Mouse (Mus musculus) limb, embryonic 11.5 days (tissue): ENCODE measurements around the gene Zfp143. TPM values are rescaled to one million over a fixed set of nuclear protein-coding genes. Genes with fewer than 3 reads are reported as not detected.

Experiments used
- ATAC-seq: fragments of 200-750 bp; cut with Nextera tagmentation; 2 replicates; pipeline ENCODE4 v1.8.0; 2017; ENCODE audit warnings: low read depth; ENCODE audit not compliant: insufficient number of reproducible peaks, low FRiP score, low TSS enrichment
- DNase-seq: peaks from one replicate; pipeline ENCODE4 v3.0.0-alpha.2; 2015; ENCODE audit warnings: low spot score
- H3K27ac ChIP-seq: fragments of 300-500 bp; sonication (generic); replicated peaks from 2 replicates; pipeline ENCODE4 v1.5.1; 2014; ENCODE audit warnings: low read depth, mild to moderate bottlenecking, low read length
- H3K27me3 ChIP-seq: fragments of 300-500 bp; sonication (generic); 2 replicates; pipeline ENCODE4 v1.6.1; 2014; ENCODE audit warnings: mild to moderate bottlenecking, low read length, mixed read lengths; ENCODE audit not compliant: control insufficient read depth, insufficient read depth
- H3K36me3 ChIP-seq: fragments of 300-500 bp; sonication (generic); 2 replicates; pipeline ENCODE4 v1.6.1; 2014; ENCODE audit warnings: mild to moderate bottlenecking, low read length, moderate library complexity, mixed read lengths; ENCODE audit not compliant: control insufficient read depth, insufficient read depth
- H3K4me1 ChIP-seq: fragments of 300-500 bp; sonication (generic); 2 replicates; pipeline ENCODE4 v1.6.1; 2014; ENCODE audit warnings: low read length, mixed read lengths; ENCODE audit not compliant: control insufficient read depth, insufficient read depth
- H3K4me2 ChIP-seq: fragments of 300-500 bp; sonication (generic); 2 replicates; pipeline ENCODE4 v1.6.1; 2014; ENCODE audit warnings: low read depth, mild to moderate bottlenecking, moderate library complexity; ENCODE audit not compliant: severe bottlenecking
- H3K4me3 ChIP-seq: fragments of 300-500 bp; sonication (generic); 2 replicates; pipeline ENCODE4 v1.5.1; 2014; ENCODE audit warnings: low read depth, low read length
- H3K9ac ChIP-seq: fragments of 300-500 bp; sonication (generic); 2 replicates; pipeline ENCODE4 v1.6.1; 2014; ENCODE audit warnings: mild to moderate bottlenecking, low read length
- H3K9me3 ChIP-seq: fragments of 300-500 bp; sonication (generic); 2 replicates; pipeline ENCODE4 v1.6.1; 2016; ENCODE audit warnings: low read length; ENCODE audit not compliant: control insufficient read depth
- WGBS: fragments of 180-500 bp; shearing (Covaris S2); extraction: QIAGEN DNeasy Blood & Tissue Kit; methylation state at CpG from one replicate; pipeline ENCODE4 v1.1.7; 2014; 5-methylcytosine and 5-hydroxymethylcytosine counted together
- polyA plus RNA-seq: library from polyadenylated mRNA; unstranded; fragments of >200 nt; fragmentation: Nextera tagmentation; extraction: Ambion mirVana; gene quantifications from 2 replicates; pipeline ENCODE4 v1.2.1, GENCODE M21; 2014

Zfp143 gene
- polyA plus RNA-seq: 25.5 and 27.0 TPM in 2 replicates

- Histone ChIP-seq H3K9me3 (no peaks in the 10 kb centered on the region), H3K27ac (peak within 1 kb of the TSS; percentile 100), H3K36me3 (peaks cover 6% of the 10 kb centered on the region), H3K4me1 (no peaks in the 10 kb centered on the region), H3K4me2 (peak within 1 kb of the TSS; percentile 69), H3K27me3 (no peaks in the 10 kb centered on the region), H3K9ac (peak within 1 kb of the TSS; percentile 99), H3K4me3 (peak within 1 kb of the TSS; percentile 87)
- WGBS: 0% methylated on average over 34 of the region's 34 CpGs
- DNase-seq: peak; percentile 100
- peak; percentile 99 for ATAC-seq
Measured at GRCm38 (mm10) chr7:110061199-110061751, at the start of gene Zfp143. Gene Zfp143, plus strand, starts transcription at chr7:110061217.

- DNase-seq (no peak), ATAC-seq (no peak)
- Histone ChIP-seq H3K36me3 (no peaks in the 10 kb centered on the region), H3K4me3 (no peak overlapping the region), H3K9me3 (no peaks in the 10 kb centered on the region), H3K27ac (no peak overlapping the region), H3K4me2 (no peak overlapping the region), H3K4me1 (no peaks in the 10 kb centered on the region), H3K27me3 (no peaks in the 10 kb centered on the region), H3K9ac (no peak overlapping the region)
- 52% methylated on average over 1 of the region's 1 CpGs for WGBS
Measured at GRCm38 (mm10) chr7:110011417-110011816, 49.6 kb upstream of the Zfp143 start.

GRCm38 (mm10) chr7:110014272-110014671 lies 46.7 kb upstream of the Zfp143 start:
- DNase-seq (no peak), ATAC-seq (no peak)
- H3K36me3 ChIP-seq: no peaks in the 10 kb centered on the region
- no peak overlapping the region for H3K9ac ChIP-seq
- no peaks in the 10 kb centered on the region for H3K27me3 ChIP-seq
- H3K4me3 ChIP-seq: no peak overlapping the region
- no peaks in the 10 kb centered on the region for H3K9me3 ChIP-seq
- 84% methylated on average over 5 of the region's 5 CpGs for WGBS
- no peak overlapping the region for H3K27ac ChIP-seq
- H3K4me1 ChIP-seq: 0 out of 2 replicates have a peak, but pooled peaks cover 3% of the 10 kb centered on the region
- H3K4me2 ChIP-seq: no peak overlapping the region

- WGBS: under 1% methylated on average over 48 of the region's 48 CpGs
- DNase-seq (peak; percentile 96), ATAC-seq (peak; percentile 97)
- peak within 1 kb of the TSS; percentile 85 for H3K27ac ChIP-seq
- no peaks in the 10 kb centered on the region for H3K36me3 ChIP-seq
- no peaks in the 10 kb centered on the region for H3K27me3 ChIP-seq
- H3K9ac ChIP-seq: peak within 1 kb of the TSS; percentile 98
- H3K4me1 ChIP-seq: 0 out of 2 replicates have a peak, but pooled peaks cover 3% of the 10 kb centered on the region
- peak within 1 kb of the TSS; percentile 99 for H3K4me3 ChIP-seq
- no peaks in the 10 kb centered on the region for H3K9me3 ChIP-seq
- peak within 1 kb of the TSS; percentile 79 for H3K4me2 ChIP-seq
Measured at GRCm38 (mm10) chr7:110018117-110018630, 42.8 kb upstream of the Zfp143 start, which contains the start of gene Ipo7. Gene Ipo7, plus strand, starts transcription at chr7:110018274.

GRCm38 (mm10) chr7:110018631-110019482 lies 42.2 kb upstream of the Zfp143 start:
- Histone ChIP-seq H3K9me3 (no peaks in the 10 kb centered on the region), H3K27ac (peak overlapping the region; percentile 85), H3K4me3 (peak overlapping the region; percentile 99), H3K9ac (peak overlapping the region; percentile 98), H3K4me1 (0 out of 2 replicates have a peak, but pooled peaks cover 3% of the 10 kb centered on the region), H3K27me3 (no peaks in the 10 kb centered on the region), H3K36me3 (no peaks in the 10 kb centered on the region), H3K4me2 (peak overlapping the region; percentile 79)
- ATAC-seq (peak; percentile 70), DNase-seq (no peak)
- under 1% methylated on average over 41 of the region's 42 CpGs for WGBS

GRCm38 (mm10) chr7:110023553-110023952 lies 37.5 kb upstream of the Zfp143 start:
- Histone ChIP-seq H3K4me3 (no peak overlapping the region), H3K4me2 (no peak overlapping the region), H3K36me3 (no peaks in the 10 kb centered on the region), H3K9me3 (0 out of 2 replicates have a peak, but pooled peaks cover 2% of the 10 kb centered on the region), H3K9ac (no peak overlapping the region), H3K27me3 (no peaks in the 10 kb centered on the region), H3K27ac (no peak overlapping the region), H3K4me1 (0 out of 2 replicates have a peak, but pooled peaks cover 3% of the 10 kb centered on the region)
- DNase-seq (no peak), ATAC-seq (no peak)
- 83% methylated on average over 1 of the region's 1 CpGs for WGBS

GRCm38 (mm10) chr7:110026594-110026993 lies 34.4 kb upstream of the Zfp143 start:
- no peak overlapping the region for H3K4me2 ChIP-seq
- 0 out of 2 replicates have a peak, but pooled peaks cover 2% of the 10 kb centered on the region for H3K9me3 ChIP-seq
- WGBS: 80% methylated on average over 2 of the region's 2 CpGs
- no peaks in the 10 kb centered on the region for H3K27me3 ChIP-seq
- no peaks in the 10 kb centered on the region for H3K4me1 ChIP-seq
- no peak for DNase-seq
- ATAC-seq: no peak
- no peak overlapping the region for H3K4me3 ChIP-seq
- H3K9ac ChIP-seq: no peak overlapping the region
- no peak overlapping the region for H3K27ac ChIP-seq
- H3K36me3 ChIP-seq: peaks cover 4% of the 10 kb centered on the region; the same call in 1 of the 2 replicates

GRCm38 (mm10) chr7:110028826-110029225 lies 32.2 kb upstream of the Zfp143 start:
- DNase-seq: no peak
- Histone ChIP-seq H3K9me3 (0 out of 2 replicates have a peak, but pooled peaks cover 2% of the 10 kb centered on the region), H3K4me1 (no peaks in the 10 kb centered on the region), H3K4me3 (no peak overlapping the region), H3K4me2 (no peak overlapping the region), H3K27ac (no peak overlapping the region), H3K36me3 (peaks cover 10% of the 10 kb centered on the region), H3K9ac (no peak overlapping the region), H3K27me3 (no peaks in the 10 kb centered on the region)
- no peak for ATAC-seq
- WGBS: 76% methylated on average over 1 of the region's 1 CpGs
